Mouse (Mus musculus) embryonic facial prominence, embryonic 12.5 days (tissue): ENCODE data around the gene Mthfd2. TPM values are rescaled to one million over a fixed set of nuclear protein-coding genes. Genes with fewer than 3 reads are reported as not detected.
"Not testable (repeated sequence)": the region's sequence is repeated elsewhere in the genome, so short reads cannot be mapped to it uniquely, and the experiment has no call there.

Experiments
- ATAC-seq: fragments of 200-750 bp; cut with Nextera tagmentation; 2 replicates; pipeline ENCODE4 v1.8.0; 2017; ENCODE audit not compliant: insufficient number of reproducible peaks, insufficient read depth, low FRiP score, low TSS enrichment
- H3K27ac ChIP-seq: fragments of 300-500 bp; sonication (generic); 2 replicates; pipeline ENCODE4 v1.5.1; 2016; ENCODE audit warnings: mild to moderate bottlenecking
- H3K27me3 ChIP-seq: fragments of 300-500 bp; sonication (generic); 2 replicates; pipeline ENCODE4 v1.6.1; 2016; ENCODE audit warnings: mild to moderate bottlenecking, moderate library complexity
- H3K36me3 ChIP-seq: fragments of 300-500 bp; sonication (generic); 2 replicates; pipeline ENCODE4 v1.6.1; 2016; ENCODE audit warnings: mild to moderate bottlenecking
- H3K4me1 ChIP-seq: fragments of 300-500 bp; sonication (generic); 2 replicates; pipeline ENCODE4 v1.6.1; 2016
- H3K4me2 ChIP-seq: fragments of 300-500 bp; sonication (generic); replicated peaks from 2 replicates; pipeline ENCODE4 v1.6.1; 2016; ENCODE audit warnings: mild to moderate bottlenecking, moderate library complexity
- H3K4me3 ChIP-seq: fragments of 300-500 bp; sonication (generic); 2 replicates; pipeline ENCODE4 v1.5.1; 2016; ENCODE audit warnings: mild to moderate bottlenecking
- H3K9ac ChIP-seq: fragments of 300-500 bp; sonication (generic); 2 replicates; pipeline ENCODE4 v1.6.1; 2016; ENCODE audit warnings: mild to moderate bottlenecking, moderate library complexity
- H3K9me3 ChIP-seq: fragments of 300-500 bp; sonication (generic); 2 replicates; pipeline ENCODE4 v1.6.1; 2016; ENCODE audit warnings: mild to moderate bottlenecking, moderate library complexity
- WGBS: fragments of 180-500 bp; shearing (Covaris S2); methylation state at CpG from one replicate; pipeline ENCODE4 v1.1.7; 2016; 5-methylcytosine and 5-hydroxymethylcytosine counted together
- polyA plus RNA-seq: library from polyadenylated mRNA; unstranded; fragments of >200 nt; fragmentation: Nextera tagmentation; extraction: Ambion mirVana; gene quantifications from 2 replicates; pipeline ENCODE4 v1.2.1, GENCODE M21; 2016

The Mthfd2 gene
- polyA plus RNA-seq, 1 experiment from 2014 or later, result 39.7 TPM

DNA sequence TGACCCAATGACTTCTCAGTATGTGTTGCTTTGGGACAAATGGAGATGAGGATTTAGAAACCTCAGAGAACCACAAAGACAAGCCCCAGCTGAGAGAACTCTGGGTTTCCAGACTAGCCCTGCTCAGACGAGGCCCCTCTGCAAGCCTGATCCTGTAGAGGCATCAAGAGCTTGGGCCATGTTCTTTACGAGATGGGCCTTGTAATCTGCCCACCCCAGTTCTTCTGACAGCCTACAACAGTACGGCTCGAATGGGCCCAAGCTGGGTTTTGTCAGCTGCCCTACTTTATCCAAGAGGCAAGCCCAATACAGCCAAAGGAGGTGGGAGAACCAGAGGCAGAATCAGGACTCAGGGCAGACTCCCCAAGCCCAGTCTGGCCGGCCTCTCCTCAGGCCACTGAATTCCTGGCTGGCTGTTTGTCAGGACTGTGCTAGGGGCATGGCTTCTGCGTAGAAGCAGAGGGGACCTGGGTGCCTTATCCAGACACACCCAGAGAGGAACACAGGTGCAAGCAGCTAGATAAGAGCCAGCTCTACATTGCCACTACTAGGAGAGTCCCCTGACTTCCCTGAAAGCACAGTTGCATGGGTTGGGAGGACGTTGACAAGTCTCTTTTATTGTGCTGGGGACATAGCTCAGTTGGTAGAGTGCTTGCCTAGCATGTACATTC, 25.9 kb upstream of the Mthfd2 start:
- no peak for ATAC-seq
- WGBS, result 81% methylated on average over 7 of the region's 7 CpGs
- H3K9ac ChIP-seq, result no peak overlapping the region
- peaks cover 31% of the 10 kb centered on the region for H3K36me3 ChIP-seq
- peaks cover 13% of the 10 kb centered on the region for H3K4me1 ChIP-seq
- H3K27me3 ChIP-seq, result no peaks in the 10 kb centered on the region
- no peak overlapping the region for H3K4me3 ChIP-seq
- H3K4me2 ChIP-seq, result no peak overlapping the region
- no peak overlapping the region for H3K27ac ChIP-seq
- H3K9me3 ChIP-seq, result no peaks in the 10 kb centered on the region

DNA sequence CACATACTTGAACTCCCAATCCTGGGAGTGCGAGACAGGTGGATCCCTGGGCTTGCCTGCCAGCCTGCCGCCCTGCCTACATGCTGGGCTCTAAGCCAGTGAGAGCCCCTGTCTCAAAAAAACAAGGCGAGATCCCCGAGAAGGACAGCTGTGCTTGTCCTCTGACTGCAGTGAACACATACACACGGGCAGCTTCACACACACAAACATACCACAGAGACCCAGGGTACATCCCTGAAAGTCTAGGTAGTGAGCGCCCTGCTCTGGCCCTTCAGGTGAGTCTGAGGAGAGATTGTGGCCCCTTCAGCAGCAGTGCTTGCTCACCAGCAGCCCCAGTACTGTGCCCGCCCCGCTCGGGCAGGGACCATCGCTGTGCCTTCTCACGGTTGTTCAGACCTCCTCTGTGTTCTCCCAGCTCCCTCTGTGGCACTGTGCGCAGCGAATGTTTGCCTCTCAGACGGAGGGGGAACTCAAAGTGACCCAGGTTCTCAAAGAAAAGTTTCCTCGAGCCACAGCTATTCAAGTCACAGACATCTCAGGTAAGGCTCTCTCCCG, 25.2 kb upstream of the Mthfd2 start:
- Histone ChIP-seq H3K4me1 (peaks cover 13% of the 10 kb centered on the region), H3K9me3 (no peaks in the 10 kb centered on the region), H3K27ac (no peak overlapping the region), H3K4me3 (no peak overlapping the region), H3K9ac (no peak overlapping the region), H3K27me3 (no peaks in the 10 kb centered on the region), H3K36me3 (peaks cover 31% of the 10 kb centered on the region), H3K4me2 (no peak overlapping the region)
- no peak for ATAC-seq
- 88% methylated on average over 16 of the region's 16 CpGs for whole genome bisulfite sequencing

DNA sequence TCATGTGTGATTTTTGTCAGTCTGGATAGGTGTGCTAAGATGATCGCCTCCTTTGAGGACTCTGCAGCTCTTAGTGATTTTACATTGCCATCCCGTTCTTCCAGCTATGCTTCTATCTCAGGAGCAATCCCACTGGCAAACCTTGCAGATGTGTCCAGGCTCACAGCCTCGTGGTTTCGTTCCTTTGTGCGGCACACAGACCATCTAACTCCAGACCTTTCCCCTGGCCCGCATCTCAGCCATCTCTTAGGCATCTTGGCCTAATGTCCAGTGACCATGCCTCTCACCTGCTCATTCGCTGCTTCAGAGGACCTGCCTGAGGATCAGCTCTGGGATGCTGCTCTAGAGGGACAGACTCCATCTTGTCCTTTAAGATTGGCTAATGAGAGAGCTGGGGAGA, 24.5 kb upstream of the Mthfd2 start:
- Histone ChIP-seq H3K4me3 (peak overlapping the region; percentile 87), H3K36me3 (peaks cover 27% of the 10 kb centered on the region), H3K27ac (no peak overlapping the region), H3K4me2 (peak overlapping the region; percentile 87), H3K27me3 (no peaks in the 10 kb centered on the region), H3K4me1 (peaks cover 13% of the 10 kb centered on the region), H3K9me3 (no peaks in the 10 kb centered on the region), H3K9ac (peak overlapping the region; percentile 87)
- no peak for ATAC-seq
- WGBS, result 78% methylated on average over 7 of the region's 7 CpGs

DNA sequence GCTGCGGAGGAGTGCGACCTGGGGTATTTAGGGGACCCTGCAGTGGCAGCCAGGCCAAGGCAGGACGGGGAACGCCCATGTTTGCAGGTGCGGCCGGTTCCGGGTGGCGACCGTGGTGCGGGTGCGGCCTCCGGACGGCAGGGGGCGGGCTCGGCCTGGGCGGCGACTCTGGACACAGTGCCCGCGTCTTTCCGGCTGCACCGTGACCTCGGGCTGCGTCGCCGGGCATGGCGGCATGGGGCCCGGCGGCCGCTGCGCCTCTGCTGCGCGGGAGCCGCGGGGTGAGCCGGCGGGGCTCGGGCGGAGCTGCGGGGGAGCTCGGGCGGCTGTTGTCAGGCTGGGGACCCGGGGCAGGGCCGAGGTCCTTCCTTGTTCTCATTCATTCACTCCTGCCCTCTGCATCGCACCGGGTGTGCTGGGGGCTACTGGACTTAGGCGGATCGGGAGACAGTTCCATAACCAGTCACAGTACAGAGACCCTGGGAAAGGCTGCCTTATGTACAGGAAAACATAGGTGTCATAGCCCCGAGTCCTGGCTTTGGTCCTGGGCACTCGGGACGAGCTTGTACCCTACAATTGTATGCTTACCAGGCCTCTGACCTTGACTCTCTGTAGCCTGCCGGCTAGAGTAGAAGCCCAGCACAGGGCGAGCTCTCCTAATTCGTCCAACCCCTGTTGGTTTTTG, 23.7 kb upstream of the Mthfd2 start:
- peak; percentile 91 for ATAC-seq
- Histone ChIP-seq H3K36me3 (peaks cover 19% of the 10 kb centered on the region), H3K4me1 (peaks cover 13% of the 10 kb centered on the region), H3K9me3 (no peaks in the 10 kb centered on the region), H3K4me3 (peak overlapping the region; percentile 87), H3K4me2 (peak overlapping the region; percentile 87), H3K27ac (peak overlapping the region; percentile 58; the same call in 1 of the 2 replicates), H3K9ac (peak overlapping the region; percentile 87), H3K27me3 (no peaks in the 10 kb centered on the region)
- WGBS, result under 1% methylated on average over 53 of the region's 53 CpGs

DNA sequence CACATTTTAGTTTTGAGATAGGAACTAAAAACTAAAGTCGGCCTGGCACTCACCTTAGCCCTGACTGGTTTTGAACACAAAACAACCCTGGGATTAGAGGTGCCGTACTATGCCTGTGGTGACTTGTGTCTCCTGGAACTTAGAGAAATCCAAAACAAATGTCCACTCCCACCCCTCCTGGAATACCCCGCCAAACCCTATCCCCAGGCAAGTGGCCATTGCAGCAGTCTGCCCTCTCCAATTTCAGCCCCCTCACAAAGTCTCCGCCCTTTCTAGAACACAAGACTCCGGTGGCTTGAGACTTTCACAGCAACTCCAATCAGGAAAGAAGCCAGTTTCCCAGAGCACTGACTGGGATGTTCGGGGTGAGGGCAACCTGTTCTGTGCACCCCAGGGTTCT, 23.2 kb upstream of the Mthfd2 start, which contains the start of gene Bola3:
Gene Bola3 (plus strand): TSS at position 275 of the 400 bp plus-strand sequence.
- peak within 1 kb of the TSS; percentile 58; the same call in 1 of the 2 replicates for H3K27ac ChIP-seq
- ATAC-seq, result peak; percentile 55

DNA sequence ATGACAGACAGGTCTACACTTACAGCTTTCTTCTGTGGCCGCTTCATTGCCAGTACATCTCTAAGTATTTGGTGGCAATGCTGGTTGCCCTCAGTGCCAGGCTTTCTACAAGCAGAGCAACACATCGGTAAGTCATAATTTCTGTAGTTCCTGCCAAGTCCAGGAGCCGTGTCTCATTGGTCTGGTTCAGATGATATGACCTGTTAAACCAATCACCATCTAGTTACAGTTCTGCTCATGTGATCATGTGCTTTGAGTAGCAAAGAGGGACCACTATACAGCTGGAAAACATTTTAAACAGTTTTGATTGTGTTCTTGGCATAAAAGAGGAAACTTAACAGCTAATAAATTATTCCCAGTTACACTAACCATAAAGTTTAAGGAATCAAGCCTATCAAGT, 22.2 kb upstream of the Mthfd2 start:
- ATAC-seq, result no peak
- H3K4me2 ChIP-seq, result no peak overlapping the region
- no peaks in the 10 kb centered on the region for H3K9me3 ChIP-seq
- peaks cover 13% of the 10 kb centered on the region for H3K4me1 ChIP-seq
- H3K27ac ChIP-seq, result no peak overlapping the region
- no peaks in the 10 kb centered on the region for H3K27me3 ChIP-seq
- no peak overlapping the region for H3K4me3 ChIP-seq
- no peak overlapping the region for H3K9ac ChIP-seq
- 85% methylated on average over 3 of the region's 3 CpGs for WGBS
- H3K36me3 ChIP-seq, result peaks cover 9% of the 10 kb centered on the region

More for the DNA sequence above, 23.2 kb upstream of the Mthfd2 start, which contains the start of gene Bola3:
- Histone ChIP-seq H3K4me2 (peak within 1 kb of the TSS; percentile 87), H3K27me3 (no peaks in the 10 kb centered on the region), H3K4me3 (peak within 1 kb of the TSS; percentile 87), H3K36me3 (peaks cover 14% of the 10 kb centered on the region), H3K4me1 (peaks cover 13% of the 10 kb centered on the region), H3K9ac (peak within 1 kb of the TSS; percentile 87), H3K9me3 (no peaks in the 10 kb centered on the region)
- 26% methylated on average over 6 of the region's 6 CpGs for WGBS

DNA sequence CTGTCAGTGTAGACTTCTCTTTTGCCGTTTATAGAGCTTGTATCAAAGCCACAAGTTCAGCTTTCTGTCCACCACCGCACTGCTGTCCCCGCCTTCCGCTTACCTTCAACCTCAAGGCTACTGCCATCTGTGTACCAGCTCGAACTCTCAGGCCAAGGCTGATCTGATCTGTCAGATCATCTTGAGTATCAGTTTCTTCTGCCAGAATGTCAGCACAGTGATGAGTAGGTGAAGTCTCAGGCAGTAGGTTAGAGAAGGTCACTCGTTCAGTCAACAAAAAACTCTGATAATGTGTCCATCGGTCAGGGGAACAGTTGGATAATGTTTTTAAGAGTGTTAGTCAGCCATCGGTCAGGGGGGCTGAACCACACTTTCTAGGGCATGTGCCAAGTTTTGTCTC, 19.6 kb upstream of the Mthfd2 start:
- H3K9me3 ChIP-seq, H3K27me3 ChIP-seq, H3K27ac ChIP-seq, H3K4me2 ChIP-seq, H3K9ac ChIP-seq, H3K4me3 ChIP-seq, ATAC-seq: not testable (repeated sequence)
- 94% methylated on average over 8 of the region's 8 CpGs for WGBS
- Histone ChIP-seq H3K36me3 (peaks cover 28% of the 10 kb centered on the region), H3K4me1 (peaks cover 11% of the 10 kb centered on the region)

GRCm38 (mm10) chr6:83342957-83343356, 17.2 kb upstream of the Mthfd2 start:
- no peak overlapping the region for H3K4me2 ChIP-seq
- H3K4me3 ChIP-seq, result no peak overlapping the region
- H3K36me3 ChIP-seq, result peaks cover 46% of the 10 kb centered on the region
- no peaks in the 10 kb centered on the region for H3K9me3 ChIP-seq
- no peak for ATAC-seq
- no peaks in the 10 kb centered on the region for H3K4me1 ChIP-seq
- no peaks in the 10 kb centered on the region for H3K27me3 ChIP-seq
- 94% methylated on average over 2 of the region's 2 CpGs for WGBS
- H3K9ac ChIP-seq, result no peak overlapping the region
- no peak overlapping the region for H3K27ac ChIP-seq

DNA sequence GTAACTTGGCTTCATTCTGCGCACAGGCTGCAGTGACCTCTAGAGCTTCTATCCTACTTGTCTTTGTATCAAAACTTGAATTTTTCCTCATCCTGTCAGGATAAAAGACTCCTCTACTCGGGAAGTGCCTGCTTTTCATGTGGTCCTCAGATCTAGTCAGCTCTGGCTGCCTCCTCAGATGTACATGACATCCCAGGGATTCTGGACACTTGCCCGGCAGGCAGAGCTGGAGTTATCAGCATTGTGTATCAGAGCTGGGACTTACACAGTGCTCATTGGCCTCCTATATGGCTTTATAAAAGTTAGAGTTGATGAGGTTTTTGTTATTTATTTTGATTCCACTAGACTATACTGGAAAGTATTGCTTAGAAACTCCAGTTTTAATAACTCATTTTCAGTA, 15.7 kb upstream of the Mthfd2 start:
- ATAC-seq, result no peak

GRCm38 (mm10) chr6:83327591-83328190, 2.0 kb upstream of the Mthfd2 start:
- ATAC-seq, result no peak
- Histone ChIP-seq H3K9me3 (no peaks in the 10 kb centered on the region), H3K9ac (no peak overlapping the region), H3K27me3 (no peaks in the 10 kb centered on the region), H3K4me2 (no peak overlapping the region), H3K4me3 (no peak overlapping the region), H3K27ac (no peak overlapping the region), H3K36me3 (peaks cover 24% of the 10 kb centered on the region), H3K4me1 (peaks cover 14% of the 10 kb centered on the region)
- WGBS, result 84% methylated on average over 3 of the region's 3 CpGs

More for the DNA sequence above, 15.7 kb upstream of the Mthfd2 start:
- 82% methylated on average over 3 of the region's 3 CpGs for WGBS
- Histone ChIP-seq H3K27me3 (no peaks in the 10 kb centered on the region), H3K9me3 (no peaks in the 10 kb centered on the region), H3K4me3 (no peak overlapping the region), H3K4me1 (no peaks in the 10 kb centered on the region), H3K4me2 (no peak overlapping the region), H3K9ac (no peak overlapping the region), H3K27ac (no peak overlapping the region), H3K36me3 (peaks cover 50% of the 10 kb centered on the region)

GRCm38 (mm10) chr6:83326761-83327160, 1.1 kb upstream of the Mthfd2 start:
- Histone ChIP-seq H3K27ac (no peak overlapping the region), H3K4me3 (peak overlapping the region; percentile 91), H3K4me2 (peak overlapping the region; percentile 65), H3K4me1 (peaks cover 14% of the 10 kb centered on the region), H3K9me3 (no peaks in the 10 kb centered on the region), H3K9ac (peak overlapping the region; percentile 95; the same call in 1 of the 2 replicates), H3K27me3 (no peaks in the 10 kb centered on the region), H3K36me3 (peaks cover 17% of the 10 kb centered on the region)
- ATAC-seq, result no peak
- 73% methylated on average over 6 of the region's 6 CpGs for WGBS
